Mouse (Mus musculus): ENCODE measurements around the gene Uck2. TPM values are rescaled to one million over a fixed set of nuclear protein-coding genes. Genes with fewer than 3 reads are reported as not detected.
A peak's percentile ranks its signal among the peaks of the same experiment; 100 is the strongest.

The Uck2 gene
- 64.9 and 69.1 TPM in 2 replicates for polyA plus RNA-seq (2015; fragmentation: Nextera tagmentation; extraction: Ambion mirVana)

DNA sequence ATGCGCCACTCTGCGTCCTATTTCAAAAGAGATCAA, at the start of gene Uck2:
Gene Uck2, minus strand, starts transcription at position 1 of the 36 bp plus-strand sequence.
- peaks cover 29% of the 10 kb centered on the region for H3K4me1 ChIP-seq
- peak within 1 kb of the TSS; percentile 75 for H3K4me2 ChIP-seq
- 0% methylated on average over 2 of the region's 2 CpGs for WGBS
- no peaks in the 10 kb centered on the region for H3K9me3 ChIP-seq
- H3K4me3 ChIP-seq, result peak within 1 kb of the TSS; percentile 89
- ATAC-seq (ENCODE audit: insufficient number of reproducible peaks, low FRiP score, low TSS enrichment, low read depth), result no peak
- H3K9ac ChIP-seq, result peak within 1 kb of the TSS; percentile 68
- H3K27ac ChIP-seq, result peak within 1 kb of the TSS; percentile 93
- 0 out of 2 replicates have a peak, but pooled peaks cover 13% of the 10 kb centered on the region for H3K27me3 ChIP-seq
- no peaks in the 10 kb centered on the region for H3K36me3 ChIP-seq

DNA sequence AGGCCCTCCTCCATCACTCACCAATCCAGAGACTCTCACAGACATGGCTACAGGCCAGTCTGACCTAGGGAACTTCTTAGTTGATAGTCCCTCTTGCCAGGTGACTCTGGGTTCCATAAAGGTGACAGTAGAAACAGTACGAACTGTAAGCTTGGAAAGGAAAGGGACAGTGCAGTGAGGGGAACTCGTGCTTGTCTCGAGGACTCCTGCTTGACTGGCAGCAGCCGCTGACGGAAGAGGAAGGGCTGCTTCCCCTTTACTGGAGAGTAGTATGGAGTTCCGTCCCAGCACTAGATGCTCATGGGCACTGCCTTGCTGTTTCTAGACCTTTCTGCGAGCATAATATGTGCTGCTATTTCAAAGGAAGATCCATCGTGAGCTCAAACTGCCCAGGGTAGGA, 46.0 kb upstream of the Uck2 start:
- no peaks in the 10 kb centered on the region for H3K4me1 ChIP-seq
- no peak for ATAC-seq (ENCODE audit: insufficient number of reproducible peaks, low FRiP score, low TSS enrichment, low read depth)
- 90% methylated on average over 8 of the region's 8 CpGs for WGBS
- no peak overlapping the region for H3K27ac ChIP-seq
- H3K4me2 ChIP-seq, result no peak overlapping the region
- H3K36me3 ChIP-seq, result peaks cover 51% of the 10 kb centered on the region
- H3K4me3 ChIP-seq, result no peak overlapping the region
- H3K9ac ChIP-seq, result no peak overlapping the region
- no peaks in the 10 kb centered on the region for H3K9me3 ChIP-seq
- H3K27me3 ChIP-seq, result no peaks in the 10 kb centered on the region

DNA sequence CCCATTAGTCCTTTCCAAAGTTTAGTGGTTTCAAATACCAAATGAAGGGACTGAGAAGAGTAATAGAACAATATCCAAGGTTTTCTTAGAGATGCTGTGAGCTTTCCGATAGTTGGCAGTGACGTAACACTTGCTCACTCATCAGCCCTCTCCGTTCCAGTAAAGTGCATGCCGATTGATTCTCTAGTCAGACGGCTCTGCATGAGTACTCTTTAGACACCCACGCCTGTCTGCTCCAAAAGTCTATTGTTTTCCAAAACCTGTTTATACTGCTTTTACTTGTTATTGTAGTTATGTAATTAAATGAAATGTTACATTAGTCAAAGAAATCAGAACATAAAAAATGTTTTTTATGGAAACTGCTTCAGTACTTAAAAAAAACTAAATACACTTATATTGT, 43.7 kb upstream of the Uck2 start:
- 85% methylated on average over 6 of the region's 6 CpGs for WGBS
- Histone ChIP-seq H3K36me3 (peaks cover 59% of the 10 kb centered on the region), H3K27ac (no peak overlapping the region), H3K4me1 (no peaks in the 10 kb centered on the region), H3K9ac (no peak overlapping the region), H3K9me3 (no peaks in the 10 kb centered on the region), H3K4me3 (no peak overlapping the region), H3K4me2 (no peak overlapping the region), H3K27me3 (no peaks in the 10 kb centered on the region)
- ATAC-seq (ENCODE audit: insufficient number of reproducible peaks, low FRiP score, low TSS enrichment, low read depth), result no peak

DNA sequence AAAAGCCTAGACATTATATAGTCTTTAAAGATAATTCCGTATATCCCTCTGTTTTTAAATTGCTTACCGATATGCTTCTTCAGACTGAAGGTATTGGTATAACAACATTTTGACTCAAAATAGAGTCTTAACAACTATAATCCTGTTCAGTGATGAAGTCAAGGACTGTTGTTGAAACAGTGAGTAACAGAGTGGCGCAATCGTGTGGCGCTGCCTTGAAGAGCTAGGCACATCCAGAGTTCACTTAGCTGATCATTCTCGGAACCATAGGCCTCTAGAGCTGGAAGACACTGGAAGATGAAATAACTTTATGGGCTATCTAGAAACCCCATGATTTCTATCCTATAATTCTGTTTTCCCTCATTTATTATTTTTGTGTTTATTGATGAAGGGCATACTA, 36.6 kb upstream of the Uck2 start:
- H3K9ac ChIP-seq, result no peak overlapping the region
- peaks cover 73% of the 10 kb centered on the region for H3K36me3 ChIP-seq
- no peak overlapping the region for H3K27ac ChIP-seq
- H3K27me3 ChIP-seq, result no peaks in the 10 kb centered on the region
- no peaks in the 10 kb centered on the region for H3K9me3 ChIP-seq
- no peak for ATAC-seq (ENCODE audit: insufficient number of reproducible peaks, low FRiP score, low TSS enrichment, low read depth)
- no peaks in the 10 kb centered on the region for H3K4me1 ChIP-seq
- WGBS, result 95% methylated on average over 6 of the region's 6 CpGs
- H3K4me2 ChIP-seq, result no peak overlapping the region
- H3K4me3 ChIP-seq, result no peak overlapping the region

DNA sequence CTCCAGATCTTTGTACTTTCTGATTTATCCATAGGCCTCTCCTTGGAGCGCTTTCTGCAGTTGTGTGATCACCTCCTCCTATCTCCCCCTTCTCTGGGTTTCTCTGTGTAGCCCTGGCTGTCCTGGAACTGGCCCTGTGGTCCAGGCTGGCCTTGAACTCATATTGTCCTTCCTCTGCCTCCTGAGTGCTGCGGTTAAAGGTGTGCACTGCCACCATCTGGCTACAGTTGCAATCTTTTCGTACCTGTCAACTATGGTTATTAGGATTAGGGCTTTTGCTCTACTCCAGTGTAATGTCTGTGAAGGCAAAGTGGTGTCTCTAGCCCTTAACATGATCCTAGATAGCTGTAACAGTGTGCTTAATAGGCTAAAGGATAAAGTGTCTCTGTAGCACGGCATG, 28.1 kb upstream of the Uck2 start:
- Histone ChIP-seq H3K9ac (no peak overlapping the region), H3K27ac (no peak overlapping the region), H3K36me3 (peaks cover 34% of the 10 kb centered on the region), H3K4me3 (no peak overlapping the region), H3K4me1 (0 out of 2 replicates have a peak, but pooled peaks cover 5% of the 10 kb centered on the region), H3K9me3 (no peaks in the 10 kb centered on the region), H3K4me2 (no peak overlapping the region), H3K27me3 (no peaks in the 10 kb centered on the region)
- ATAC-seq (ENCODE audit: insufficient number of reproducible peaks, low FRiP score, low TSS enrichment, low read depth), result no peak
- 94% methylated on average over 4 of the region's 4 CpGs for WGBS

DNA sequence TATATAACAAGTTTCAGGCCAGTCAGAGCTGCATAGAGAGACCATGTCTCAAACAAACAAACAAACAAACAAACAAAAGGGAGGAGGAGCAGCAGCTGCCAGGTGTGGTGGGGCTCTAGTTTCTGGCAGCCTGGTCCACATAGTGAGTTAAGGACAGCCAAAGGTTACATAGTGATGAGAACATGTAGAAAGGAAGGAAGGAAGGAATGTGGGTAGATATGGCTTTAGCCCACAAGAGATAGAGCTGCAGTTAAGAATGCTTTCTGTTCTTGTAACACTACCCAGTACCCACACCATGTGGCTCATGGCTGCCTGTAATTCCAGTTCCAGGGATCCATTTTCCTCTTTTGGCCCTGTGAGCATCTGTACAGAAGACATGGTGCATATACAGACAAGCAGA, 27.2 kb upstream of the Uck2 start:
- H3K27me3 ChIP-seq, result no peaks in the 10 kb centered on the region
- ATAC-seq (ENCODE audit: insufficient number of reproducible peaks, low FRiP score, low TSS enrichment, low read depth), result no peak
- peaks cover 28% of the 10 kb centered on the region for H3K36me3 ChIP-seq
- 0 out of 2 replicates have a peak, but pooled peaks cover 8% of the 10 kb centered on the region for H3K4me1 ChIP-seq
- H3K9me3 ChIP-seq, result no peaks in the 10 kb centered on the region
- no peak overlapping the region for H3K4me3 ChIP-seq
- no peak overlapping the region for H3K27ac ChIP-seq
- no peak overlapping the region for H3K4me2 ChIP-seq
- no peak overlapping the region for H3K9ac ChIP-seq

DNA sequence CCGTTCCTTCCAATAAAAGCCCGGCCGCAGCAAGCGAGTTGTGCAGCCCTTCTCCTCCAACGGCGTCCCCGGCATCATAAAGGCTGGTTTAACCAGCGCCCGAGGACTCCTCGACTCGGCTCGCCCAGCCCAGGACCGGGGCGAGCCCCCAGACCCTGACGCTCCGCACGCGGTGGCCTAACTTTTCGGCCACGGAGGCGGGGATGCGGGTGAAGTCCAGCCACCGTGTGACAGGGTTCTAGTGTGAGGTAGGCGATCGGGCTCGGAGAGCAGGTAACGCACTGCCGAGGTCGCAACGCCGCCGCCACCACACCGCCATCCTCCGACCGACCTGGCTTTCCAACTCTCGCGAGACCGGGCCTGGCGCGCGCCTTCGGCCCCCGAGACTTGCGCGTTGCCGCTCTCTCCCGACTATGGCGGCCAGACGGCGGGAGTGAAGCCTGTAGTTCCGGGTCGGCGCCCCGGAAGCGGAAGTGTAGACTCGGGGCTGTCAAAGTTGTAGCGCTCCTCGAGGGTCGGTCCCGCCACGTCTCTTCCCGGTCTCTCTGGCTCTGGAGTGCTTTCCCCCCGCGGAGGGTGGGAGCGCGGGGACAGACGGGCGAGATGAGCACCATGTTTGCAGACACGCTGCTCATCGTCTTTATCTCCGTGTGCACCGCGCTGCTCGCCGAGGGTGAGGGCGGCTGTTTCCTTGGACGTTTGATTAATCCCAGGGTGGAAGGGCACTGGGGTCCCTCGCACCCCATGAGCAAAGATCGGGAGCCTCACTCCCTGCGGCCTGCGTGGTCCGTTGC, 23.3 kb upstream of the Uck2 start, which contains the start of gene Tmco1:
Gene Tmco1, plus strand, starts transcription at position 118 of the 794 bp plus-strand sequence.
- H3K4me3 ChIP-seq, result peak within 1 kb of the TSS; percentile 78
- no peaks in the 10 kb centered on the region for H3K27me3 ChIP-seq
- peak within 1 kb of the TSS; percentile 95 for H3K27ac ChIP-seq
- under 1% methylated on average over 82 of the region's 82 CpGs for WGBS
- peak within 1 kb of the TSS; percentile 76 for H3K4me2 ChIP-seq
- 0 out of 2 replicates have a peak, but pooled peaks cover 8% of the 10 kb centered on the region for H3K4me1 ChIP-seq
- ATAC-seq (ENCODE audit: insufficient number of reproducible peaks, low FRiP score, low TSS enrichment, low read depth), result peak; percentile 95
- H3K36me3 ChIP-seq, result peaks cover 9% of the 10 kb centered on the region
- H3K9ac ChIP-seq, result peak within 1 kb of the TSS; percentile 71
- no peaks in the 10 kb centered on the region for H3K9me3 ChIP-seq

DNA sequence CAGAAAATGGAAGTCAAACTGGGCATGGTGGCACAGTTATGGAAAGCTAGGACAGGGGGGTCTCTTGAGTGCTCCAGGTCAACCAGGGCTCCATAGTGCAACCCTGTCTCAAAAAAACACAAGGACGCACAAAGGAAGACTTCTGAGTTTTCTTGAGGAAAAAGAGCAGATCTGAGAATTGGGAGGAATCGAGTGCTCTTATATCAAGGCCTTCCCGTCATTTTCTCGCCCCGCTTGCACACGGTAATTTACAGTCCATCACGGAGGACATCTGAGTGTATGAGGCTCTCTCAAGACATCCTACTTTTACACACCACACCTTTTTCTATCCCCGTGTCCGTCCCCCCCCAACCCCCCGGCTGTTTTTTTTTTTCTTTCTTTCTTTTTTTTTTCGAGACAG, 22.6 kb upstream of the Uck2 start:
- peak overlapping the region; percentile 76 for H3K4me2 ChIP-seq
- no peak for ATAC-seq (ENCODE audit: insufficient number of reproducible peaks, low FRiP score, low TSS enrichment, low read depth)
- no peaks in the 10 kb centered on the region for H3K9me3 ChIP-seq
- H3K4me3 ChIP-seq, result peak overlapping the region; percentile 78
- H3K9ac ChIP-seq, result peak overlapping the region; percentile 71; the same call in 1 of the 2 replicates
- no peaks in the 10 kb centered on the region for H3K27me3 ChIP-seq
- 58% methylated on average over 11 of the region's 11 CpGs for WGBS
- H3K27ac ChIP-seq, result no peak overlapping the region
- H3K36me3 ChIP-seq, result peaks cover 9% of the 10 kb centered on the region
- H3K4me1 ChIP-seq, result 0 out of 2 replicates have a peak, but pooled peaks cover 8% of the 10 kb centered on the region

DNA sequence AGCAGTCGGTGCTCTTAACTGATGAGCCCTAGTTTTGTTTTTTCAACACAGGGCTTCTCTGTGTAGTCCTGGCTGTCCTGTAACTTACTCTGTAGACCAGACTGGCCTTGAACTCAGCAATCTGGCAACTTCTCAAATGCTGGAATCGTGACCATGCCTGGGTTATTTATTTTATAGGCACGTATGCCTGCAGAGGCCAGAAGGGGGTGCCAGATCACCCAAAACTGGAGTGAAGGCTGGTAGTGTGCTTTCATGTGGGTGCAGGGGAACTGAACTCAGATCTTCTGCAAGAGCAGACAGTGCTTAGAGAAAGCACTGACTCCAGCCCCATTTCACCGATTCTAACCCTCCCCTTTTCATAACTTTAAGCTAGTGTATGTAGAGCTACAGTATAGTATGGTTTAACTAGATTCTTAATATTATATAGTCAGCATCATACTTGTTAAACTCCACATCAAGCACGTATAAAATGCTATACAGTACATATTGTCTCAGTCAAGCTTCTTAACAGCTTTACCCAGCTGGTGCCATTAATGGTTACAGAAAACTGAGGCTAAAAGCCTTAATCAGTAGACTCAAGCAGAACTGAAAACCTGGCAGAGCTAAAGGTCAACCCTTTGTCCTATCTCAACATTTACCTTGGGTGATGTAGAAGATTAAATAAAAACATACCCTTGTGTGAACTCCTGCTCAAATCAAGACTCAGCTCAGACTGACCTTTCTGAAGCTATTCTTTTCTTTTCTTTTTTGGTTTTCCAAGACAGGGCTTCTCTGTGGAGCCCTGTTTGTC, 21.5 kb upstream of the Uck2 start:
- ATAC-seq (ENCODE audit: insufficient number of reproducible peaks, low FRiP score, low TSS enrichment, low read depth), result no peak
- 0 out of 2 replicates have a peak, but pooled peaks cover 8% of the 10 kb centered on the region for H3K4me1 ChIP-seq
- H3K27ac ChIP-seq, result no peak overlapping the region
- H3K4me3 ChIP-seq, result no peak overlapping the region
- no peaks in the 10 kb centered on the region for H3K9me3 ChIP-seq
- H3K36me3 ChIP-seq, result peaks cover 5% of the 10 kb centered on the region
- no peaks in the 10 kb centered on the region for H3K27me3 ChIP-seq
- 55% methylated on average over 5 of the region's 5 CpGs for WGBS
- H3K9ac ChIP-seq, result no peak overlapping the region
- no peak overlapping the region for H3K4me2 ChIP-seq

DNA sequence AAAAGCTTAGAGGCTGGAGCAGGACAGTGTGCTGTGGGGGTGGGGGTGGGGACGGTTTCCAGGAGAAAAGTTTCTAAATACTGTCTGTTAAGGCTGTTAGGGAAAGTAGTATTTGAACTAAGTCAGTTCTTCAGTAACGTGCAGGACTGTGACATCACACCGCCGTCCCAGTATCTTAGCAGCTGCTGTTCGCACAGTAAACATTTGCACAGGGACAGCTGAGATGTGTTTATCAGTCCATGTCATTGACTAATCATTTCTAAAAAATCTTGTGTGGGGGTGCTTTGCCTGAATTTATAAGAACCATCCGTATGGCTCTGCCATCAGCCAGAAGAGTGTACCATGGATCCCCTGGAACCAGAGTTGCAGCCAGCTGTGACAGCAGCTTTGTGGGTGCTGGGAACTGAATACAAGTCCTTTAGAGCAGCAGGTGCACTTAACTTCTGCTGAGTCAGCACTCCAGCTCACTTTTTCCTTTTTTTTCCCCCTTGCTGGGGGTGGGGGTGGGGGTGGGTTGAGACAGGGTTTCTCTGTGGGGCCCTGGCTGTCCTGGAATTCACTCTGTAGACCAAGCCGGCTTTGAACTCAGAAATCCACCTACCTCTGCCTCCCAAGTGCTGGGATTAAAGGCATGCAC, 20.5 kb upstream of the Uck2 start:
- 75% methylated on average over 7 of the region's 7 CpGs for WGBS
- Histone ChIP-seq H3K4me3 (no peak overlapping the region), H3K9ac (no peak overlapping the region), H3K36me3 (peaks cover 2% of the 10 kb centered on the region), H3K27ac (no peak overlapping the region), H3K9me3 (no peaks in the 10 kb centered on the region), H3K4me2 (no peak overlapping the region), H3K4me1 (0 out of 2 replicates have a peak, but pooled peaks cover 8% of the 10 kb centered on the region), H3K27me3 (no peaks in the 10 kb centered on the region)
- no peak for ATAC-seq (ENCODE audit: insufficient number of reproducible peaks, low FRiP score, low TSS enrichment, low read depth)

DNA sequence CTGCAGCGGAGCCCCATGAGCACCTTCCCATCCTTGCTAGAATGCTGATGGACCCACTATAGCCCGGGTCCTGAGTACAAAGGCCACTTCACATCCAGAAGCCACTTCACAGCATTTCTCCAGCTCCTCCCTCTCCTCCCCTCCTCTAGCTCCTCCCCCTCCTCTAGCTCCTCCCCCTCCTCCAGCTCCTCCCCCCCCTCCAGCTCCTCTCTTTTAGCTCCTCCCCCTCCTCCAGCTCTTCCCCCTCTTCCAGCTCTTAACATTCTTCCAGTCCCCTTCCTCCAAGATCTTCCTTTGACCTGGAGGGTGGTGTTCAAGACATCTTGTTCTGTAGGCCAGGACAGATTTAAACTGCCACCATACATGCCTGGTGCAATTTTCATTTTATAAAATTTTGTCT, 15.0 kb upstream of the Uck2 start:
- no peak for ATAC-seq (ENCODE audit: insufficient number of reproducible peaks, low FRiP score, low TSS enrichment, low read depth)
- H3K27me3 ChIP-seq, result no peaks in the 10 kb centered on the region
- H3K36me3 ChIP-seq, result no peaks in the 10 kb centered on the region
- no peak overlapping the region for H3K4me2 ChIP-seq
- no peak overlapping the region for H3K27ac ChIP-seq
- no peaks in the 10 kb centered on the region for H3K9me3 ChIP-seq
- no peaks in the 10 kb centered on the region for H3K4me1 ChIP-seq
- no peak overlapping the region for H3K9ac ChIP-seq
- no peak overlapping the region for H3K4me3 ChIP-seq
- WGBS, result 70% methylated on average over 2 of the region's 2 CpGs

All from limb, embryonic 15.5 days (tissue).